Mouse (Mus musculus): ENCODE results near the gene Endov. TPM values are rescaled to one million over a fixed set of nuclear protein-coding genes. Genes with fewer than 3 reads are reported as not detected.
A peak's percentile ranks its signal among the peaks of the same experiment; 100 is the strongest.

Gene Endov
- polyA plus RNA-seq, 1 experiment from 2014 or later = 14.0 TPM

DNA sequence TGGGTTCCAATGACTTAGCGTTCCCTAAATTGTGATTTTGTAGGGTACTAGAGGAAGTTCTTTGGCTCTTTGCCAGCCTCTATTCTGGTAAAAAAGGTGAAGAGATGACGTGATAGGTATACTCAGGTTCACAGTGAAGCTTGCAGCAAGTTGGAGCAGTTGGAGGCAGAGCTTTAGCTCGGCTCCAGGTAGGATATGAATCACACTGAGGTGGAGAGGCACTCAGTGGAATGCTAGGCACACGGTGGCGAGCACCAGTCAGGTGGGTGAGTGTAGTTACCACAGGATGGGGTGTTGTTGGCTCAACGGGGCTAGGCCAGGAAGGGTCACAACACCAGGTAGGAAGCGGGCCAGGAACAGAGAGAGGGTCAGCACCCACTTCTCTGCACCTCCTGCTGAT lies 64.0 kb downstream of the Endov start:
- no peak overlapping the region for H3K9ac ChIP-seq (ENCODE audit: low read length)
- ATAC-seq (ENCODE audit: insufficient read depth, low FRiP score) = no peak
- WGBS = 79% methylated on average over 7 of the region's 7 CpGs
- peaks cover 19% of the 10 kb centered on the region for H3K4me1 ChIP-seq (ENCODE audit: control insufficient read depth, insufficient read depth, low read length)
- no peaks in the 10 kb centered on the region for H3K36me3 ChIP-seq (ENCODE audit: control insufficient read depth, insufficient read depth, low read length)
- no peaks in the 10 kb centered on the region for H3K9me3 ChIP-seq (replicated peaks; ENCODE audit: control insufficient read depth, low read length)
- H3K27me3 ChIP-seq (ENCODE audit: control insufficient read depth, insufficient read depth, low read length) = peaks cover 15% of the 10 kb centered on the region
- no peak overlapping the region for H3K4me3 ChIP-seq (replicated peaks; ENCODE audit: low read length)
- no peak overlapping the region for H3K27ac ChIP-seq (ENCODE audit: low read length)
- H3K4me2 ChIP-seq (ENCODE audit: low read depth, low read length) = no peak overlapping the region

DNA sequence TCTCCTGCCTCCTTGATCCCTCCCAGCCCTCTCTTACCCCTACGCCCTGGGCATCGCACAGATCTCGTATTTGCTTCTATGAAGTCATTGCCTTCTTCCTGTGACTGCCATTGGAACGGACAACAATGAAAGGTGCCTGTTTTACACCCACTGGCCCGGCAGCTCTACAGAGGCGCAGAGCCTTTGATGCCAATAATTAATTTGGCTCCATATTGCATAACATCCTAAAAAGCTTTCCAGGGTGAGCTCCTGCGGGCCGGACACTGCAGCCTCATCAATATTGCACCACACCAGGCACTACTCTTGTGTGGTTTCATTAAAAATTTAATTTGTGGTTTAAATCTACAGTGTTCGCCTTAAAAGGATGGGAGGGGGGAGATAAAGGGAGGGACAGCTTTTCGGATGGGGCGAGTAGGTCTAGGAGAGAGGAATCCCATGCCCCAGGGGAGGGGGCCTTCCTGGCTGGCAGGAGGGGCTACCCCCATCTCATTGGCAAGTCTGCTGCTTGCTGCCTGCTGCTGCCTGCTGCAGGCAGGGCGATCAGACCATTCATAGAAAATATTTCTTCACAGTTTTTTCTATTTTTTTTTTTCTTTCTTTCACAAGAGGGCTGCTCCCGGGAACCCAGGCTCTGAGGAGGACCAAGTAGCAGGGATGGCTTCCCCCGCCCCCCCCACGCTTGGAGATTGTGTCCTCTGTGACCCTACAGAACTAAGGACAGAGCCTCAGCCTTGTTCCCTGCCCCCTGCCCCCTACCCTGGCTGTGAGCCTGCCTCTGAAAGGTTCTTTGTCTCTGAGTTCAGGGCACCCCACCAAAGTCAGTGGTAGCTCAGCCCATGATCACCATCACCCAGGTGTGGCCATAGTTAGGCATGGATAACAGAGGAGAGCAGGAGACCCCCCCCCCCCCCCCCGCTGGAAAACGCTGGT lies 67.1 kb downstream of the Endov start:
- 35% methylated on average over 17 of the region's 17 CpGs for WGBS
- H3K4me3 ChIP-seq (replicated peaks; ENCODE audit: low read length) = no peak overlapping the region
- 0 out of 2 replicates have a peak, but pooled peaks cover 2% of the 10 kb centered on the region for H3K27me3 ChIP-seq (ENCODE audit: control insufficient read depth, insufficient read depth, low read length)
- H3K27ac ChIP-seq (ENCODE audit: low read length) = no peak overlapping the region
- H3K4me1 ChIP-seq (ENCODE audit: control insufficient read depth, insufficient read depth, low read length) = peaks cover 10% of the 10 kb centered on the region; the same call in 1 of the 2 replicates
- H3K4me2 ChIP-seq (ENCODE audit: low read depth, low read length) = no peak overlapping the region
- no peak overlapping the region for H3K9ac ChIP-seq (ENCODE audit: low read length)
- no peaks in the 10 kb centered on the region for H3K9me3 ChIP-seq (replicated peaks; ENCODE audit: control insufficient read depth, low read length)
- ATAC-seq (ENCODE audit: insufficient read depth, low FRiP score) = no peak
- no peaks in the 10 kb centered on the region for H3K36me3 ChIP-seq (ENCODE audit: control insufficient read depth, insufficient read depth, low read length)

DNA sequence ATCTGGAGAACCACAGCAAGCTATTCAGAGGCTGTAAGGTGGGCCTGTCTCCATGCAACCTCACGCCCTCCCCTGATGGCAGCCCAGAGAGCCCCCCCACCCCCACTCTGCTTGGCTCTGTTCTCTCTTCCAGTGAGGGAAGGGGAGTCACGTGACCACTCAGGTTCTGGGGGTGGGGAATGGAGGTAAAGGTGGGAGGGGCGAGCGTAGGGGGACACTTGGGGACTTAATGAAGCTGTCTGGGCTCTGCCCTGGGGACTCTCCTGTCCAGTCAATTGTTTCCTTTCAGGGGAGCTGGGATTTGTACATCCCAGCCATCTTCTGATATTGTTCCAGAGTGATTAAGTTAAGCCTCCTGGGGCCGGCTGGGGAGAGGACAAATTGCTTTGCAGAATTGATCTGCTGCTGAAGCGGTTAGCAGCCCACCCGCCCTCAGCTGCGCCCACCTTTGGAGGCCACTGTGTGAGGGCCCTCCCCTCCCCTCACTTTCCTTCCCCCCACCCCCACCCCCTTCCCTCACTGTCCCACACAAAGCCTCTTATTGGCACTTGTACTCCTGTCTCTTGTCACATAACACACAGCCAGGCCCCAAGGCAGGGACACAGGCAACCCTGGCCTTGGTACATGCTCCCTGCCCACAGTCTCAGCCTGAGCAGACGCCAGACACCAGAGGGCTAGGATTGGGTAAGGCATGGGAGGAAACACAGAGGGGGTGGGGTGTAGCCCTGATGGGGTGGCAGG lies 67.9 kb downstream of the Endov start:
- H3K27ac ChIP-seq (ENCODE audit: low read length) = no peak overlapping the region
- H3K4me2 ChIP-seq (ENCODE audit: low read depth, low read length) = no peak overlapping the region
- H3K36me3 ChIP-seq (ENCODE audit: control insufficient read depth, insufficient read depth, low read length) = no peaks in the 10 kb centered on the region
- no peaks in the 10 kb centered on the region for H3K9me3 ChIP-seq (replicated peaks; ENCODE audit: control insufficient read depth, low read length)
- no peak overlapping the region for H3K4me3 ChIP-seq (replicated peaks; ENCODE audit: low read length)
- H3K9ac ChIP-seq (ENCODE audit: low read length) = no peak overlapping the region
- H3K27me3 ChIP-seq (ENCODE audit: control insufficient read depth, insufficient read depth, low read length) = peaks cover 4% of the 10 kb centered on the region; the same call in 1 of the 2 replicates
- ATAC-seq (ENCODE audit: insufficient read depth, low FRiP score) = 0 out of 2 replicates have a peak, but pooled peaks have one; percentile 23
- WGBS = 23% methylated on average over 9 of the region's 9 CpGs
- H3K4me1 ChIP-seq (ENCODE audit: control insufficient read depth, insufficient read depth, low read length) = peaks cover 10% of the 10 kb centered on the region; the same call in 1 of the 2 replicates

Other genes with a start within 250 kb of the Endov start
- gene Gaa, start 223.5 kb upstream of the Endov start, polyA plus RNA-seq (2015; fragmentation: Nextera tagmentation; extraction: Ambion mirVana) = 74.7 and 85.1 TPM in 2 replicates
- 272 and 284 TPM in 2 replicates for gene Eif4a3, start 191.3 kb upstream of the Endov start, polyA plus RNA-seq (2015; fragmentation: Nextera tagmentation; extraction: Ambion mirVana)
- 3.2 and 5.1 TPM in 2 replicates for gene Card14, start 183.6 kb upstream of the Endov start, polyA plus RNA-seq (2015; fragmentation: Nextera tagmentation; extraction: Ambion mirVana)
- 6.7 and 7.5 TPM in 2 replicates for gene Sgsh, start 135.8 kb upstream of the Endov start, polyA plus RNA-seq (2015; fragmentation: Nextera tagmentation; extraction: Ambion mirVana)
- 9.9 and 10.5 TPM in 2 replicates for gene Slc26a11, start 135.8 kb upstream of the Endov start, polyA plus RNA-seq (2015; fragmentation: Nextera tagmentation; extraction: Ambion mirVana)
- 6.6 and 7.3 TPM in 2 replicates for gene Rnf213, start 98.2 kb upstream of the Endov start, polyA plus RNA-seq (2015; fragmentation: Nextera tagmentation; extraction: Ambion mirVana)
- gene Nptx1, start 56.4 kb downstream of the Endov start, polyA plus RNA-seq (2015; fragmentation: Nextera tagmentation; extraction: Ambion mirVana) = 0.29 and 0.32 TPM in 2 replicates
- 5.7 and 6.1 TPM in 2 replicates for gene Rptor, start 111.6 kb downstream of the Endov start, polyA plus RNA-seq (2015; fragmentation: Nextera tagmentation; extraction: Ambion mirVana)

All from stomach, embryonic 16.5 days (tissue).